Mouse (Mus musculus): ENCODE measurements around the gene Calu. TPM values are rescaled to one million over a fixed set of nuclear protein-coding genes. Genes with fewer than 3 reads are reported as not detected.
A peak's percentile ranks its signal among the peaks of the same experiment; 100 is the strongest.

Gene Calu
- polyA plus RNA-seq (2014; fragmentation: Nextera tagmentation; extraction: Ambion mirVana), result 240 and 242 TPM in 2 replicates

- H3K4me3 ChIP-seq (ENCODE audit: low read depth, low read length), result peak within 1 kb of the TSS; percentile 93
- peaks cover 6% of the 10 kb centered on the region for H3K4me1 ChIP-seq (replicated peaks; ENCODE audit: control insufficient read depth, insufficient read depth, low read length)
- peak within 1 kb of the TSS; percentile 86 for H3K4me2 ChIP-seq (ENCODE audit: low read depth, low read length, severe bottlenecking)
- no peaks in the 10 kb centered on the region for H3K36me3 ChIP-seq (ENCODE audit: control insufficient read depth, insufficient read depth, low read length)
- no peaks in the 10 kb centered on the region for H3K9me3 ChIP-seq (ENCODE audit: control insufficient read depth, low read length)
- DNase-seq (ENCODE audit: low spot score) (peak; percentile 99), ATAC-seq (replicated peaks; ENCODE audit: low FRiP score) (peak; percentile 99)
- H3K27me3 ChIP-seq (ENCODE audit: control insufficient read depth, insufficient read depth, low read length), result no peaks in the 10 kb centered on the region
- under 1% methylated on average over 55 of the region's 55 CpGs for WGBS
- H3K27ac ChIP-seq (ENCODE audit: low read depth, low read length), result peak within 1 kb of the TSS; percentile 64
- H3K9ac ChIP-seq (ENCODE audit: low read length), result peak within 1 kb of the TSS; percentile 85
Measured at GRCm38 (mm10) chr6:29347665-29348370, at the start of gene Calu. Calu (plus strand) TSS chr6:29348069.

GRCm38 (mm10) chr6:29299112-29299511 lies 48.8 kb upstream of the Calu start:
- Histone ChIP-seq H3K36me3 (ENCODE audit: control insufficient read depth, insufficient read depth, low read length) (no peaks in the 10 kb centered on the region), H3K27me3 (ENCODE audit: control insufficient read depth, insufficient read depth, low read length) (no peaks in the 10 kb centered on the region), H3K4me2 (ENCODE audit: low read depth, low read length, severe bottlenecking) (no peak overlapping the region), H3K9ac (ENCODE audit: low read length) (no peak overlapping the region), H3K4me3 (ENCODE audit: low read depth, low read length) (no peak overlapping the region), H3K27ac (ENCODE audit: low read depth, low read length) (no peak overlapping the region), H3K9me3 (ENCODE audit: control insufficient read depth, low read length) (no peaks in the 10 kb centered on the region), H3K4me1 (replicated peaks; ENCODE audit: control insufficient read depth, insufficient read depth, low read length) (no peaks in the 10 kb centered on the region)
- 79% methylated on average over 2 of the region's 2 CpGs for WGBS
- ATAC-seq (replicated peaks; ENCODE audit: low FRiP score) (no peak), DNase-seq (ENCODE audit: low spot score) (no peak)

- Histone ChIP-seq H3K4me2 (ENCODE audit: low read depth, low read length, severe bottlenecking) (no peak overlapping the region), H3K36me3 (ENCODE audit: control insufficient read depth, insufficient read depth, low read length) (no peaks in the 10 kb centered on the region), H3K9me3 (ENCODE audit: control insufficient read depth, low read length) (no peaks in the 10 kb centered on the region), H3K27me3 (ENCODE audit: control insufficient read depth, insufficient read depth, low read length) (no peaks in the 10 kb centered on the region), H3K4me3 (ENCODE audit: low read depth, low read length) (no peak overlapping the region), H3K4me1 (replicated peaks; ENCODE audit: control insufficient read depth, insufficient read depth, low read length) (no peaks in the 10 kb centered on the region), H3K27ac (ENCODE audit: low read depth, low read length) (no peak overlapping the region), H3K9ac (ENCODE audit: low read length) (no peak overlapping the region)
- DNase-seq (ENCODE audit: low spot score) (no peak), ATAC-seq (replicated peaks; ENCODE audit: low FRiP score) (no peak)
Measured at GRCm38 (mm10) chr6:29303251-29303650, 44.6 kb upstream of the Calu start.

- H3K27ac ChIP-seq (ENCODE audit: low read depth, low read length), result no peak overlapping the region
- no peaks in the 10 kb centered on the region for H3K4me1 ChIP-seq (replicated peaks; ENCODE audit: control insufficient read depth, insufficient read depth, low read length)
- ATAC-seq (replicated peaks; ENCODE audit: low FRiP score) (no peak), DNase-seq (ENCODE audit: low spot score) (no peak)
- H3K9ac ChIP-seq (ENCODE audit: low read length), result no peak overlapping the region
- no peak overlapping the region for H3K4me2 ChIP-seq (ENCODE audit: low read depth, low read length, severe bottlenecking)
- no peak overlapping the region for H3K4me3 ChIP-seq (ENCODE audit: low read depth, low read length)
- 51% methylated on average over 5 of the region's 5 CpGs for WGBS
- H3K9me3 ChIP-seq (ENCODE audit: control insufficient read depth, low read length), result no peaks in the 10 kb centered on the region
- H3K36me3 ChIP-seq (ENCODE audit: control insufficient read depth, insufficient read depth, low read length), result no peaks in the 10 kb centered on the region
- no peaks in the 10 kb centered on the region for H3K27me3 ChIP-seq (ENCODE audit: control insufficient read depth, insufficient read depth, low read length)
Measured at GRCm38 (mm10) chr6:29303726-29304125, 44.1 kb upstream of the Calu start.

- Histone ChIP-seq H3K27me3 (ENCODE audit: control insufficient read depth, insufficient read depth, low read length) (no peaks in the 10 kb centered on the region), H3K4me1 (replicated peaks; ENCODE audit: control insufficient read depth, insufficient read depth, low read length) (no peaks in the 10 kb centered on the region), H3K36me3 (ENCODE audit: control insufficient read depth, insufficient read depth, low read length) (no peaks in the 10 kb centered on the region), H3K9me3 (ENCODE audit: control insufficient read depth, low read length) (no peaks in the 10 kb centered on the region), H3K9ac (ENCODE audit: low read length) (no peak overlapping the region), H3K4me2 (ENCODE audit: low read depth, low read length, severe bottlenecking) (no peak overlapping the region), H3K4me3 (ENCODE audit: low read depth, low read length) (no peak overlapping the region), H3K27ac (ENCODE audit: low read depth, low read length) (no peak overlapping the region)
- no peak for ATAC-seq (replicated peaks; ENCODE audit: low FRiP score)
- WGBS, result 91% methylated on average over 4 of the region's 4 CpGs
- no peak for DNase-seq (ENCODE audit: low spot score)
Measured at GRCm38 (mm10) chr6:29305462-29305861, 42.4 kb upstream of the Calu start.

- ATAC-seq (replicated peaks; ENCODE audit: low FRiP score), result no peak
Measured at GRCm38 (mm10) chr6:29308846-29309605, 38.8 kb upstream of the Calu start.

GRCm38 (mm10) chr6:29313690-29314202 lies 34.1 kb upstream of the Calu start:
- no peak for DNase-seq (ENCODE audit: low spot score)
- no peaks in the 10 kb centered on the region for H3K4me1 ChIP-seq (replicated peaks; ENCODE audit: control insufficient read depth, insufficient read depth, low read length)
- no peak overlapping the region for H3K4me3 ChIP-seq (ENCODE audit: low read depth, low read length)
- no peaks in the 10 kb centered on the region for H3K27me3 ChIP-seq (ENCODE audit: control insufficient read depth, insufficient read depth, low read length)
- H3K9me3 ChIP-seq (ENCODE audit: control insufficient read depth, low read length), result no peaks in the 10 kb centered on the region
- ATAC-seq (replicated peaks; ENCODE audit: low FRiP score), result no peak
- H3K27ac ChIP-seq (ENCODE audit: low read depth, low read length), result no peak overlapping the region
- no peak overlapping the region for H3K9ac ChIP-seq (ENCODE audit: low read length)
- no peaks in the 10 kb centered on the region for H3K36me3 ChIP-seq (ENCODE audit: control insufficient read depth, insufficient read depth, low read length)
- H3K4me2 ChIP-seq (ENCODE audit: low read depth, low read length, severe bottlenecking), result no peak overlapping the region
- WGBS, result 69% methylated on average over 14 of the region's 14 CpGs

More at GRCm38 (mm10) chr6:29308846-29309605, 38.8 kb upstream of the Calu start:
- 88% methylated on average over 16 of the region's 16 CpGs for WGBS
- no peak overlapping the region for H3K27ac ChIP-seq (ENCODE audit: low read depth, low read length)
- DNase-seq (ENCODE audit: low spot score), result no peak
- H3K4me1 ChIP-seq (replicated peaks; ENCODE audit: control insufficient read depth, insufficient read depth, low read length), result no peaks in the 10 kb centered on the region
- no peak overlapping the region for H3K4me2 ChIP-seq (ENCODE audit: low read depth, low read length, severe bottlenecking)
- no peak overlapping the region for H3K4me3 ChIP-seq (ENCODE audit: low read depth, low read length)
- H3K36me3 ChIP-seq (ENCODE audit: control insufficient read depth, insufficient read depth, low read length), result no peaks in the 10 kb centered on the region
- no peaks in the 10 kb centered on the region for H3K27me3 ChIP-seq (ENCODE audit: control insufficient read depth, insufficient read depth, low read length)
- H3K9me3 ChIP-seq (ENCODE audit: control insufficient read depth, low read length), result no peaks in the 10 kb centered on the region
- no peak overlapping the region for H3K9ac ChIP-seq (ENCODE audit: low read length)

- Histone ChIP-seq H3K9me3 (ENCODE audit: control insufficient read depth, low read length) (no peaks in the 10 kb centered on the region), H3K9ac (ENCODE audit: low read length) (no peak overlapping the region), H3K4me1 (replicated peaks; ENCODE audit: control insufficient read depth, insufficient read depth, low read length) (no peaks in the 10 kb centered on the region), H3K4me3 (ENCODE audit: low read depth, low read length) (no peak overlapping the region), H3K27me3 (ENCODE audit: control insufficient read depth, insufficient read depth, low read length) (no peaks in the 10 kb centered on the region), H3K36me3 (ENCODE audit: control insufficient read depth, insufficient read depth, low read length) (no peaks in the 10 kb centered on the region), H3K4me2 (ENCODE audit: low read depth, low read length, severe bottlenecking) (no peak overlapping the region), H3K27ac (ENCODE audit: low read depth, low read length) (no peak overlapping the region)
- DNase-seq (ENCODE audit: low spot score), result no peak
- ATAC-seq (replicated peaks; ENCODE audit: low FRiP score), result no peak
- 75% methylated on average over 2 of the region's 2 CpGs for WGBS
Measured at GRCm38 (mm10) chr6:29317286-29317685, 30.6 kb upstream of the Calu start.
